Mouse (Mus musculus): ENCODE results near the gene Tapt1. TPM values are rescaled to one million over a fixed set of nuclear protein-coding genes. Genes with fewer than 3 reads are reported as not detected.

The Tapt1 gene
- 54.1 TPM for polyA plus RNA-seq (2015; fragmentation: Illumina TruSeq; extraction: RNeasy Lipid Tissue Mini Kit (QIAGEN cat#74804); ENCODE audit: low read depth, low replicate concordance)

GRCm38 (mm10) chr5:44226521-44227461 lies at the start of gene Tapt1:
TSS of gene Tapt1 (minus strand) at chr5:44226626.

Other genes with a start within 250 kb of the Tapt1 start
- 3.2 TPM for gene Fgfbp1, start 244.8 kb downstream of the Tapt1 start, polyA plus RNA-seq (2015; fragmentation: Illumina TruSeq; extraction: RNeasy Lipid Tissue Mini Kit (QIAGEN cat#74804); ENCODE audit: low read depth, low replicate concordance)
- gene Prom1, start 124.6 kb downstream of the Tapt1 start, polyA plus RNA-seq (2015; fragmentation: Illumina TruSeq; extraction: RNeasy Lipid Tissue Mini Kit (QIAGEN cat#74804); ENCODE audit: low read depth, low replicate concordance), result 12.2 TPM